Mouse (Mus musculus) neutrophil, adult 5-6 weeks (primary cell): Measurements from ENCODE around the gene Acaa1a. TPM values are rescaled to one million over a fixed set of nuclear protein-coding genes. Genes with fewer than 3 reads are reported as not detected.

Experiments used
- ATAC-seq: fragments of 151-379, 151-347 bp; 2 replicates; pipeline ENCODE4 v1.8.0; 2017; ENCODE audit warnings: mild to moderate bottlenecking, moderate TSS enrichment; ENCODE audit not compliant: insufficient number of reproducible peaks, poor library complexity, low FRiP score, severe bottlenecking; ENCODE audit errors: extremely low read depth
- total RNA-seq: library from RNA; stranded (forward); fragments of 200-1000 nt; gene quantifications from 2 replicates; pipeline ENCODE4 v1.2.3, GENCODE M21; 2017

The Acaa1a gene
- 66.7 and 68.1 TPM in 2 replicates for total RNA-seq

- peak; percentile 53 for ATAC-seq
Observed at GRCm38 (mm10) chr9:119339558-119340211, at the start of gene Acaa1a. Acaa1a (plus strand) TSS chr9:119339676.

DNA sequence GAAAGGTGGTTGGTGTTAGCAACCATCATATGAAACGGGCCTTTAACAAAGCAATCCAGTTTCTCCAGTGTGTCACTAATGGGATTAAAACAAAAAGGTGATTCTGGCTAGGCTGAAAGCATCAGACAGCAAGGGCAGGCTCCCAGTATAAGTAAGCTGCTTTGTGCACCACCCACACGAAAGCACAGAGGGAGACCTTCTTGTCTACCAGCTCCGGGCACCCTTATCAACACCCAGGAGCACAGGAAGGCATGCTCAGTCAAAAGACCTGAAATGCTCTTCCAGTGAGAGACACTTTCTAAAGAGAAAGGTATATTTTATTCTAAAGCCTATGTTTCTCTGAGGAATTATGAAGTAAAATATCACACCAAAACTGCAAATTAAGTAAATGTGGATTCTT lies 48.7 kb upstream of the Acaa1a start:
- no peak for ATAC-seq

- ATAC-seq: no peak
Observed at GRCm38 (mm10) chr9:119297696-119298095, 41.8 kb upstream of the Acaa1a start.

DNA sequence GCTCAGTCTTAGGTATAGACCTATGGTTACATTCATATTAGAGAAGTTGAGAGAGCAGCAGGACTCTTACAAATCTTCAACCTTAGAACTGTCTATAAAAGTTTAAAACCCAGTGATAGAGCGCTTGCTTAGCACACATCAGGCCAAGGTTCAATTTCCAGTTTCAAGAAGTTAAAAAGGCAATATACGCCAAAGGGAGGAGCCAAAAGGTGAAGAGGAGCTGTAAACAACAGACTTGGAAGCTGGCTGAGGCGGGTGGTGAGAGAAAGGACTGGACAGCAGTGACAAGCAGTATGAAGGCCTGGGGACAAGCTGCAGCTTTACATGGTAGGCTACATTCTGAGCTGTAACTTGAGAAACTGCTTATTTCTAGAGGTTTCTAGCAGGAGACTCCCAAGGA lies 40.9 kb upstream of the Acaa1a start:
- no peak for ATAC-seq

DNA sequence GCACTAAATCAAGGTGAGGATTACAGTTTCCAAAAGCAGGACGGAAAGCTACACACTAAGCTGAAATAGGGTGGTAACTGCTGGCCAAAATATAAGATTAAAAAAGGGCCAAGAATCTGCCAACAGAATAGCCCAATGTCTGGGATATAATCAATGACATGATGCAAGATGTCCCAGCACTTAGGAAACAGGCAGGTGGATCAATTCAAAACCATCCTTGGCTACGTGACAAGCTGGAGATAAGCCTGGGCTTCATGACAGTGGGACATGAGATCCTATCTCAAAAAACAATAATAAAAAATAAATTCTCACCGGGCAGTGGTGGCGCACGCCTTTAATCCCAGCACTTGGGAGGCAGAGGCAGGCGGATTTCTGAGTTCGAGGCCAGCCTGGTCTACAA lies 33.6 kb upstream of the Acaa1a start:
- no peak for ATAC-seq

- ATAC-seq: no peak
Observed at GRCm38 (mm10) chr9:119309067-119309466, 30.4 kb upstream of the Acaa1a start.

DNA sequence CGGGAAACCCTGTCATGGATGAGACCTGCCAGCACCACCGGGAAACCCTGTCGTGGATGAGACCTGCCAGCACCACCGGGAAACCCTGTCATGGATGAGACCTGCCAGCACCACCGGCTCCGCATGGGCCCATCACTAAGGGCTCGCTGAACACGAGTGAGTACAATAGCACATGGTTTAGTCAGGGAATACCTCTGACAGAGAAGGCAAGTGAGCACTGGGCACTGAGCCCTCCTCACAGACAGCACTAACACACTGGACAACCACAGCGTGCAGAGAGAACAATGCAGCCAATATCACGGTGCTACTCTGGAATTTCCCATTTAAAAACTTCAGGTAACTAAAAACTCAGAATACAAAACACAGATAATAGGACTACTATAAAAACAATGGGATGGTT lies 26.4 kb upstream of the Acaa1a start:
- ATAC-seq: no peak

DNA sequence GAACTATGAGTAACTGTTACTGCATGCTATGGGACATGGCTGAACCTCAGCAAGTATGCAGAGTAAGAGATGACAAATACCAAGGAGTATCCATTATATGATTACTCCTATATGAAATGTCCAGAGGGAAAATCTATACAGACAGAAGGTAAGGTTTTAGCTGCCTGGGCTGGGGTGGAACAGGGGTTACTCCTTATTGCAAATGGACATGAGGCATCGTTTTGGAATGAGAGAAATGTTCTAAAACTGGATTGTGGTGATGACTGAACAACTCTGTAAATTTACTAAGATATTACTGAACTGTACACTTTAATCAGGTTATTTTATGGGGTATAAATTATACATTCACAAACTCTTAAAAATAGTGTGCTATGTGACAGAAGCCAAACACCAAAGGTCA lies 20.6 kb upstream of the Acaa1a start:
- no peak for ATAC-seq

DNA sequence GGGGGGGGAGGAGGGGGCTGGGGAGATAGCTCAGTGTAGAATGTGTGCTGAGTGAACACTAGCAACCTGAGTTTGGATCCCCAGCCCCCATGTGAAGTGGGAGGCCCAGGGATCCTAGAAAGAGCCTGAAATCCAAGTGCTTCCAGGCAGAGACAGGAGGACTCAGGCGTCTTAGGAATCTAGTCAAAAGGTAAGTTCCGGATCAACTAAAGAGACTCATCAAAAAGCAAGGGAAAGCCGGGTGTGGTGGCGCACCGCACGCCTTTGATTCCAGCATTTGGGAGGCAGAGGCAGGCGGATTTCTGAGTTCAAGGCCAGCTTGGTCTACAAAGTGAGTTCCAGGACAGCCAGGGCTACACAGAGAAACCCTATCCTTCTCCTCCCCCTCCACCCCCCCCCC lies 19.0 kb upstream of the Acaa1a start:
- no peak for ATAC-seq

- ATAC-seq: no peak
Observed at GRCm38 (mm10) chr9:119320946-119321345, 18.5 kb upstream of the Acaa1a start.

DNA sequence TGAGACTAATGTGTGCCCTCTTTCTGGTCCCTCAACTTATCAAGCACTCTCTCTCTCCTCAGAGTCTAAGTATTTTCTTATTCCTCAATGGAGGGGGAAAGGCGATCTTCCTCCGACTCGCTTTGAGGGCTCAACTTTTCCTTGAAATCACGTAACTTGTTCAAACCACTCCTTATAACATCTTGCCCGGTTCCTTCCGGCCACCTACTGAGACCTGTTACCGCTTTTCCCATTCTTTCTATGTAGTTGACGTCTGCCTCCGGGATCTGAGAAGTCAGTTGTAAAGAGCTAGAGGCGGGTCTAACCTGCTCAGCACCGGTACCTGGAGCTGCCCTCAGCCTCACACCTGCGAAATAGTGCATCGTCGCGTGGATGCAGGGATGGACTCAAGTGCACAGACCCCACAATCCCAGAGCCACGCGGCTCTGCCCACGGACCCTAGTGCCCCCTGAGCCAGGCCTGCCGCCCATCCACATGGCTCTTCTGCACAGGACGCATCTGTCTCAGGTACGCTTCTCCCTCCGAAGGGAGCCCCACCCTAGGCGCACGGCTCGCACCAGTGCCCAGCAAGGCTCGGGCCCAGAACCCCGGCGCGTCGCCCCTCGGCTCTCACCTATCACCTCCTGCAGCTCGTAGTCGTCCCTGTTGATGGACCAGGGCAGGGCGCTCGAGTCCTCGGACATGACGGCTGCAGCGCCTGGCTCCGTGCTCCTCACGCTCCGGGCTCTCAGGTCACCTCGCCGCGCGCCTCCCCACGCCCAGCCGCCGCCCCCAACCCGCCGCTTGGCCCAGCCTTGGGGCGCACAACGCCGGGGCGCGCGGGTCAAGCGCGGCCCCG lies 17.9 kb upstream of the Acaa1a start:
- ATAC-seq: no peak

DNA sequence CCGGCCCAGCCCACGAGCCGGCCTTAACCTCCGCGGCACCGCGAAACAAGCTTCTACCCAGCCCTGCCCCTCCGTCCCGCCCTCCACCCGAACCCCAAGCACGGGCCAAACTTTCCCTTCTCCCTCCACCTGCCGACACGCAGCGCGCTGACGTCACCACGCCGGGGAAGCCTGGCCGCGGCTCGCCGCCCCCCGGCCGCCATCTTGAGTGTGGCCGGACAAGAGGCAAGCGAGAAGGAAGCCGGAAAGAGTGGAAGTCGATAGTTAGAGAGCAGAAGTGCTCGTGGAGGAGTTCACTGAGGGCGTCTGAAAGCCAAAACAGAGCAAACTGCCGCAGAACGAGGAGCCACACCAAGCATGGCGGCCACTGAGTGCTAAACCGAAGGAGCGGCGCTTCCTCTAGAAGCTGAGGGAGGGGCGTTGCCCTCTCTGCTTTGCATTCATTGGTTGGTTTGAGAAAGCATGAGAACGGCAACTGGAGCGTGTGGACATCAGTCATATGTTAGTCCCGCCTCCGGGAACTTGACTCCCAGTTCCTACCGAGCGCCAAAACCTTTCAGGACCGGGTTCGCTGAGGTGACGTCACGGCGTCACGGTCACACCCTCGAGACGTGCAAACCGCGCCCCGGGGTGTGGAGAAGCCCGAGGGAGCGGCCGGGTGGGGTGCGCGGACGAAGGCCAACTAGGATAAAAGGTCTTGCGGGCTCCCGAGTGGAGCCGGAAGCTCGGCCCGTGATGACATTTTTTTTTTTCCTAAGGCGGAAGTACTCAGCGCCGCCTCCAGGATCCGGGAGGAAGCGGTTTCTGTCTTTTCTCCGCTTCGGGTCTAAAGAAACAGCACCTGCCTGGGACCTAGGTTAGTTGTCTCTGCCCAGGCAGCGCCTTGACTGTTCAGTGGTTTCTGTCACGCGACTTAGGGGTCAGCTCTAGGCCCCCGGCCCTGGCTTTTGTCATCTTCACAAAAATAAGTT lies 16.9 kb upstream of the Acaa1a start, which contains the start of gene Oxsr1:
Oxsr1 (minus strand) TSS at position 139 of the 971 bp plus-strand sequence.
- peak; percentile 94 for ATAC-seq

GRCm38 (mm10) chr9:119323260-119323645 lies 16.2 kb upstream of the Acaa1a start:
- no peak for ATAC-seq

- no peak for ATAC-seq
Observed at GRCm38 (mm10) chr9:119324130-119324529, 15.3 kb upstream of the Acaa1a start.

GRCm38 (mm10) chr9:119328488-119328887 lies 11.0 kb upstream of the Acaa1a start:
- no peak for ATAC-seq

DNA sequence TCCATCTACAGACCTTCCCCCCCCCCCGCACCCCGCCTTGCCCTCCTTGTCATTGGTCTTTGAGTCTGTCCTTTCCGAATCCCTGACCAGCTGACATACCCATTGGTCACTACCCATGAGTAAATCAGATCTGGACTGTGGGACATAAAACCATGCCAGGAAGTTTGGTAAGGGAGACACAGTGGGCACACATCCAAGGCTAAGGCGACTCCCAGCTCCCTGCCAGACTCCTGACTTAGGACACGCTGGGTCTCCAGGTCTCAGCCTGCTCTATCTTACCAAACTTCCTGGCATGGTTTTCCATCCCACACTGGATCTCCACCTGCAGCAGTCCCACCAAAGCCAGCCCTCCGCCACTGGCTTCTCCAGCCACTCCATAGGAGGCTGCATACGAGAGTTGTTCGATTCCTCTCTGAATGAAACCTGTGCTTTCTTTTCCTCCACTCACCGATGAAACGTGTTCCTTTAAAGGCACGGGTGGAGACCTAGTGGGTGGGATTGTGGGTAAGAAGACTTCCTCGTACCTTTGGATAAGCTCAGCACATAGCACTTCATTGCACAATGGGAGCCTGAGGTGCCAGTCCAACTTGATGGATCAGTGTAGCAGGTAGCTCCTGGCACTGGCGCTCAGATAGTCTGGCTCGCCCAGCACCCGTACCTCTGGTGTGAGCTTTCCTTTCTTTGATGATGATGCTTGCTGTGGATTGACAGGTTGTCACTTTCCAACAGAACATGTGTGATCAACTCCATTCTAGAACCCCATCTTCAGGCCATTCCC lies 9.1 kb upstream of the Acaa1a start:
- no peak for ATAC-seq

- ATAC-seq: peak; percentile 77
Observed at GRCm38 (mm10) chr9:119334324-119334723, 5.2 kb upstream of the Acaa1a start.

DNA sequence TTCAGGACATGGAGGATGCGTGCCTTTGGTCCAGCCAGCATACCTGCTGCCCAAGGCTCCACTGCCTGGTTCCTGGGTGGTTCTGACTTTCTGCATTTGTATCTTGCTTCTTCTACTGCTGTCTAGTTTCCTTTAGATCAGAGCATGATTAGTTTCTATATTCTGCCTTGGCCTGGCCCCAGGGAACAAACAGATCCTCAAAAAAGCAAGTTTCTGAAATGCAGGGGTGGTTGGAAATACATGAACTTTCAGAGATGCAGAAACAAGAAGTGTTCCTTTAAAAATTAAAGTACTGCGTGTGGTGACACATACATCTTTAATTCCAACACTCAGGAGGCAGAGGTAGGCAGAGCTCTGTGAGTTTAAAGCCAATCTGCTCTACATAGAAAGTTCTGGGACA lies 4.6 kb upstream of the Acaa1a start:
- no peak for ATAC-seq

DNA sequence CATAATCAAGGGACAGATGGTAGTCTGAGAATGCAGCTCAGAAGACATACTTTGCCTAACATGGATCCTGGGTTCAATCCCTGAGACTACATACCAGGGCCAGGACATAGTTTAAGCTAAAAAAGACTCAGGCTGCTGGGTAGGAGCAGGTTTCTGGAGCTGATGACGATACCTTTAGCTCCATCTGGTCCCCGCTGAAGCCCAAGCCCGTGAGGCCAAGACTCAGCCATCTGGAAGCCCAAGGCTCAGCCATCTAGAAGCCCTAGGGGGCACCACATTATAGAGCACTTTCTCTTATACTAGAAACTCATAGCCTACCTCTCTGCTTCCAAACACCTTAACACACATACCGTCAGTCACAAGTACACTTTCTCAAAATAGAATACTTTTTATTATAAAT lies 3.9 kb upstream of the Acaa1a start:
- no peak for ATAC-seq
